Mouse (Mus musculus) mouse embryonic stem cell (cell line): ENCODE measurements at regions not wholly inside any gene's neighbourhood (a gene's known extent, or its start where the extent isn't known, plus 50 kb on each side); places are given as distances from the start of the nearest gene placed in this dataset.

Source experiments
- in situ Hi-C, 2 experiments: fragments of 300-500 bp; cut with MboI; formaldehyde crosslinking; loops; 1 replicate in 1 of 2; 3 replicates in 1 of 2; pipeline ENCODE4 v1.14.3; 2019 to 2020; ENCODE audit warnings: low sequenced_read_pairs in 2 of 2, low pct_unique_long_range_greater_than_20kb in 1 of 2, mixed read lengths in 1 of 2; ENCODE audit not compliant: unreplicated experiment in 1 of 2

DNA sequence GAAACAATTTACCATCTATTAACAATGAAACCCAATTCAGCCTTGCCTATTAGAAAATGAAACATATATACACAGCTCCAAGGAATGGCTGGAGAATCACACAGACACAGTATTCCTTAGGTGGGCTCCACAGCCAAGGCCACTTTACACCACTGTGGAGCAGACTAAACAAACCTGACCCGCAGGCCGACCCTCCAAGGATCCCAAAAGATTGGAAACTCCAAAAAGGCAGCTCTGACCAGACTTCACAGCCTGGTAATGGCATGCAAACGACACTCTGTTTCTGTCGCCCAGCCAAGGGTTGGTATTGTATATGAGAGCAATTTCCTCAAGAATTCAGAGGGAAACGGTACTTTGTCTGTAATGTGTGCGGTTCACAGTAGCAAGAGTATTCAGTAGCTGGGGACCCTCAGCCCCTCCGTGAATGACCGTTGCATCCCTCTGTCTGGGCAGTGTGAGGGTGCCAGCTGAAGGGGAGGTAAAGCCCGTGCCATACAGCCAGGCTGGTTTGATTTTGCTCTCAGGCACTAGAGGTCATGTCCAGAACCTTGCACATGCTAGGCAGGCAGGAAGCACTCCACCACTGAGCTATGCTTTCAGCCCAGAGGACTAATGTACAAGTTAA, 184.5 kb upstream of the Spred2 start:
- in situ Hi-C loops = no loop called here

DNA sequence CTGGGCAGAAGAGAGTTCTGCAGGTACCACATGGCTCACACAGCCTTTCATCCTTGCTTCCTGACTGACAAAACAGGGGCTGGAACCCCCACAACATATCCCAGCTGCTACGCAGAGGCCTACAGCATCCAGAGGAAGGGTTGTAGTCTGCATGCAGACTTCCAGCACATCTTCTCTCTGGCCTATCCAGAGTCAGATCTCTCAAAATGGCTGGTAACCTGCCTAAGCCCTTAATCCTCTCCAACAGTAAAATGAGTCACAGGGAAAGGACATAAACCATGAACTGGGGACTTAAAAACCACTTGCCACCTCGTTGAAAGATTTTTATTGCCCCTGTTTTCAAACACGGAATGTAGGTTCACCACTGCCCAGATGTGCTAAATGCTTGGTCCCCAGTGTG, 183.6 kb upstream of the Spred2 start:
- in situ Hi-C loops = no loop called here

DNA sequence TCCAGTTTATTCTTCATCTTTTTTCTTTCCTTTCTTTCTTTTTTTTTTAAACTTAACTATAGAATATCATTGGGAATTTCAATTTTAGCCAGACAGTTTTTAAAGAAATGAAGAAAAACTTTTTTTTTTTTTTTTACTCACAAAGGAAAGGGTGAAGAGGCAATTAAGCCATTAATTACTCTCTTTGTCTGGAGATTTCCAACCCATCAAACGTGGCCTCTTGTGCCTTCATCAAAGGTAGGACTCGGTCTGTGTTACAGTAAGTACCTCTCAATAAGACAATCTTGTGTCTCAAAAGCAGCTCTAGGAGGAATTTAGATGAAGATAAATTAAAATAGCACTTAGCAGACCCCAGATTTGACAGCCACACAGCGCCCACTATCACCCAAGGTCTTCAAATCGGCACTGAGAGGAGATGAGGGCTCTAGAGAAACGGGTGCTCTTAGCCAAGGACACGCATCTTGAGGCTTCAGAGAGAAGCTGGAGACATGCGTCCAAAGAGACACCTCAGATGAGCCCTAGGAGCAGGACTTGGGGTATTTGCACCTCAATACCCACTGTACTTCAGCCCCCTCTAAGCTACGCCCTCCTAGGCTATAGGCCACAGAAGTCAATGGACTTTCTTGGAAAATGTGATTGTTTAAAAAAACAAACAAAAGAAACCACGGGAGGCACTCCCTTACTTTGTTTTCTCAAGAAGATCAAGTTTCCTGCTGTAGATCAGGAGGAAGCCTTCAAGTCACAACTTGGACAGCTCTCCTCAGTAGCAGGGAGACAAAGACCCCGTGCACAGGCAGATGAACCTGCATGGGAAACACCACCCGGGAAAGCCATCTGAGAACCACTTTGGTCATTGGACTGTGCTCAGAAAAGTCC, 176.8 kb upstream of the Spred2 start:
- in situ Hi-C loops = no loop called here

DNA sequence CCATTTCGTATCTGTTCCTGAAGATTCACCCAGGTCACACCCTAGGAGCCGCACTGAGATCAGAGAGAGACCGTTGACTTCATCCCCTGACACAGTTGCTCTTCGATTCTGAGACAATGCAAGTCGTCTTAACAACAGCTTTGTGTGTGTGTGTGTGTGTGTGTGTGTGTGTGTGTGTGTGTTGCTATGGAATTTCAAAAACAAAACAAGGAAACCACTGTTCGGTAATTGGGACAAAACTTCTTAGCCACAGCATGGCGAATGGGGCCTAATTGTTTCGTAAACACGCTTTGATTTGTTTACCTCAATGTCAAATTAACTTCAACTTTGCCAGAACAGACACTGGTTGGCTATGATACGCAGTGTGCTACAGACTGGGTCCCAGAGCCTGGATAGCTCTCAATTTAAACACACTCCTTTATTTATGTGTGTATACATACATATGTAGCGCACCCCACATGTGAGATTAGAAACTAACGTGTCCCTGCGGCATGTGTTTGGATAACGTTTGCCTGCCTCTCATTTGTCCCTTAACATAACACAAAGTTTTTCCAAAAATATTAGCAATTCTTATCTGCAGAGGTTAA, 176.1 kb upstream of the Spred2 start:
- in situ Hi-C loops = no loop called here

DNA sequence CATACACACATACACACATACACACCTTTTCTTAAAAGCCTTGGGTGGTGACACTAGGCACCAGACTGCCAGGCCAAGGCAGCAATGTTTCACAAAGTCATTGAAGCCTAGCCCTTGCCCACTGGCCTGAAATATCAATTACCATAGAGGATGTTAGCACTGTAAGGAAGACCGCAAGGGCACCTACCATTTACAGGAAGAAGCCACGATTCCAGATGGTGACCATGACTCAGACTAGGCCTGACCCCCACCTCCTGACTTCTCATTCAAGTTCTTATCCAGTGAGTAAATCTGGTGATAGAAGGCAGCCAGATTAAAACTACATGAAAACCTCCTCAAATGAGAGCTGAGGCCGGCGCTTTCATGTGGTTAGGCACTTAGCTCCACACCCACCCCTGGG, 165.3 kb upstream of the Spred2 start:
- in situ Hi-C loops = loop anchor here (10.0 to 25.0 kb wide), 2 partner anchors 154 to 897 kb away; no protein-coding TSS in a partner anchor

DNA sequence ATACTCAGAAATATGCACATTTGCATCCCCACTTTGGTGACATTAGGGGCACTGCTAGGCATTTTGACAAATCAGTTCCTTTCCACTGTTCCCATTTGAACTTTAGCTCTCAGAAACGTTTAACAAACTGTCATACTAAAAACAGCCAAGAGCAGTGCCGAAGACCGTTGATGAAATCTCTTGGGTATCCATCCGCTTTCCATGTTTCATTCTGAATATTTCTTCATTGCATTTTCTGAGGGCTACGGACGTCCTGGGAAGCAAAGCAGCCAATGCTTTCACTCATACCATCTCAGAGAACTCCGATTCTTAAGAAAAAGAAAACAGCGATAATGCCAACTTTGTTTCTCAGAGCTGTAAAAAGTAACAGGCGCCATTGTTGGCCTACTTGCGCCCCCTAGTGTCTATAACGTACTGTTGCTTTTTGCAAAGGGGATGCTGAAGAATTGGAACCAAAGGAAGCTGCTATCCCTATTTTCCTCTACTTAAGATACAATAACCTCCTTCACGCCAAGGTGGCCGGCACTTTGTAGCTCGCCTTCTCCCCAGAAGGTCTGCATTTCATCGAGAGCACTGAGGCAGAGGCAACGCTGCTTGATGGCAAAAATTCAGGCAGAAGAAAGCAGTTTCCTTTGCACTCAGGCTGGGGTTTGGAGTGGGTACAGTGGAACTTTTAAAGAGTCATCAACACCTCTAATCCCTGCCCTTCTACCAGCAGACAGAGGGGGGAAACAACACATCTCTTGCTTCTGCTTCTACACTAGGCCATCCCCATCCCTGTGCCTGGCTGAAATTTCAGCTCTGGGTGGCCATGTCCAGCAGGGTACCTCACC, 163.1 kb upstream of the Spred2 start:
- in situ Hi-C loops = loop anchor here in 1 of 2 experiments (25.0 kb wide), 1 partner anchor 899 kb away; no protein-coding TSS in a partner anchor

DNA sequence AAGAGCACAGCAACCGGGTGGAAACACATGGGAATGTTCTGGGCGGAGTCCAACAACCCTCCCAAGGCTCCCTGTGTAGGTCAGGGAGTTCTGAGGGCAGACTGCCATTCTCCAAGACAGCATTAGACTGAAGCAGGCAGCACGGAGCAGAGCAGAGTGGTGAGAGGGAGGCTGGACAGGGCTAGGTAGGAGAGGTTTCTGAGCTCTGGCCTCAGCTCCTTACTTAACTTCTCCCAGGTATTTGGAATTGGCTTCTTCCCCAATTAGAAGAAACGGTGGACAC, 162.5 kb upstream of the Spred2 start:
- in situ Hi-C loops = loop anchor here in 1 of 2 experiments (25.0 kb wide), 1 partner anchor 899 kb away; no protein-coding TSS in a partner anchor

DNA sequence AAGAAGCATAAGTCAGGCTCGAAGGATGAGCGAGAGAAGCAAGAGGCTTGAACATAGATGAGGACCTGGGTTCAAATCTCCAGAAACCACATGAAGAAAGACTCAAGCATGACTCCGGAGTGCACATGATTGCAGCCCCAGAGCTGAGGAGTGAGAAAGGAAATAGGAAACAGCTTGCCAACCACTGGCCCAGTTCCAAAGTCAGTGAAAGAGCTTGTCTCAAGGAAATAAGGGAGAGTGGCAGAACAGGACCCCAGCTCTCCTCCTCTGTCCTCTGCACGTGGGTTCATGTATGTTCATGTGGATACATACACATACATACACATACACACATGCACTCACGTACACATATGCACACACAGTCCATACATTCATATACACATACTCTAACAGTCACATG, 156.9 kb upstream of the Spred2 start:
- in situ Hi-C loops = loop anchor here in 1 of 2 experiments (25.0 kb wide), 1 partner anchor 905 kb away; no protein-coding TSS in a partner anchor

DNA sequence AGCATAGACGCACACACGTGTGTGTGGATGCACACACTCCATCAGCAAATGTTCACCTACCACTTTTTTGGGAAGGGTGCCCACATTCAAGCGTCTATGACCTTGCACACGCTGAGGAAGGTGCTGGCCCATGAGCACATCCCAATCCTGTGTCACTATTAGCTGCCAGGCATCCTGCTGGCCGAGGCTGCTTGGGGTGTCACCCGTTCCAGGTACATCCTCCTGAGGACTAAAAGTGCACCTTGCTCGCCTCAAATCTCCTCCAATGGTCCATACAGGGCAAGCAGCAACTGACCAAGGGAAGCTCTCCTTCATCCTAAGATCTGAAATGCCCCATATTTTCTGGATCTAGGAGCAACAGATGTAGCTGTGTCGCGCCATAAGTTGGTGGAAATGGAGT, 156.3 kb upstream of the Spred2 start:
- in situ Hi-C loops = loop anchor here in 1 of 2 experiments (25.0 kb wide), 1 partner anchor 906 kb away; no protein-coding TSS in a partner anchor

DNA sequence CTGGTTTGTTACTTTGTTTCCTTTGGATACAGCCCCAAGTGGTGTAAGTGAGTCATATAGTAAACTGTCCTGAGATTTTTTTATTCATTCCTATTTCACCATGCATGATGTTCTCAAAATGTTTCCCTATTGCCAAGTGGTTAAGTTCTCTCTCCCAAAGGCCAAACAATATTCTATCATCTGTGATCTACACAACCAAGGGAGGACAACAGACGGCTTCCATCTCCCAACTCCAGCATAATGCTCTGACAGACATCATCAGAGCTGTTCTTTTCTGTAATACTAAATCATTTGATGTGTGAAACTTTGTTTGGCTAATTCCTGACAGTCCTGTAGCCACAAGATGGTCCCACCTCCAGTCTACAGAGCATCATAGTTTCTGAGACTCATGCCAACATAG, 155.2 kb upstream of the Spred2 start:
- in situ Hi-C loops = loop anchor here in 1 of 2 experiments (25.0 kb wide), 1 partner anchor 907 kb away; no protein-coding TSS in a partner anchor

DNA sequence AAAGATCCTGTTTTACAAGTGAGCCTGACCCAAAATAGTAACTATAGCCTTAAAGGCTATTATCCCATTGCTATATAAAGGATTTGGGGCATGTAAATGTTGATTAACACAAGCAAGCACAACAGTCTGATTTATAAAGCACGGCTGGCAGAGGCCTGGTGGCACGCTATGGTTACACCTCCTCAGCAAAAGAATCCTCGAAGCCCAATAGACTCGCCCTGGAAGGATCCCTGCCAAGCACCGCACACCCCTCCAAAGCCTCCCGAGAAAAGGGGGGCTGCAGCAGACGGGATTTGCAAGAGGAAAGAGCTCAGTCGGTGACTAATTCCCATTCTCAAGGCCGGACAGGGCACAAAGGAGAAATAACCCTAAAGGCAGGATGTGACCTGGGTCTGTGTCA, 150.2 kb upstream of the Spred2 start:
- in situ Hi-C loops = loop anchor here in 1 of 2 experiments (25.0 kb wide), 1 partner anchor 912 kb away; no protein-coding TSS in a partner anchor

DNA sequence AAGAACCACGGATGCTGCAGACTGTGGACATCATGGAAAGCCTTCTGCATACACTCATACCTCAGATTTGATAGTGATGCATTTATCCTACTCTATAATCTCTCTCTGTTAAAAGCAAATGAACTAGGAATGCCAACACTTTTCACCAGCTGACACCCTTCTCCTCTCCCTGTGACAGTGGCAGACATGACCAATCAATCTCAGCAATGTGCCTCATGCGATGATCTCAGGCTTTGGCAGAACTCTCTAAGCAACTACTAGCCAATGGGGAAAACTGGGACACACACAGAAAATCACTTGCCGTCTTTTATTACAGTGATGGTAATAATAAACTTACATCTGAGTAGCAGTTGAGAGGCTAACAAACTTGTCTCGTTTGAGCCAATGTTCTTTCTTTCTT, 148.4 kb upstream of the Spred2 start:
- in situ Hi-C loops = no loop called here

DNA sequence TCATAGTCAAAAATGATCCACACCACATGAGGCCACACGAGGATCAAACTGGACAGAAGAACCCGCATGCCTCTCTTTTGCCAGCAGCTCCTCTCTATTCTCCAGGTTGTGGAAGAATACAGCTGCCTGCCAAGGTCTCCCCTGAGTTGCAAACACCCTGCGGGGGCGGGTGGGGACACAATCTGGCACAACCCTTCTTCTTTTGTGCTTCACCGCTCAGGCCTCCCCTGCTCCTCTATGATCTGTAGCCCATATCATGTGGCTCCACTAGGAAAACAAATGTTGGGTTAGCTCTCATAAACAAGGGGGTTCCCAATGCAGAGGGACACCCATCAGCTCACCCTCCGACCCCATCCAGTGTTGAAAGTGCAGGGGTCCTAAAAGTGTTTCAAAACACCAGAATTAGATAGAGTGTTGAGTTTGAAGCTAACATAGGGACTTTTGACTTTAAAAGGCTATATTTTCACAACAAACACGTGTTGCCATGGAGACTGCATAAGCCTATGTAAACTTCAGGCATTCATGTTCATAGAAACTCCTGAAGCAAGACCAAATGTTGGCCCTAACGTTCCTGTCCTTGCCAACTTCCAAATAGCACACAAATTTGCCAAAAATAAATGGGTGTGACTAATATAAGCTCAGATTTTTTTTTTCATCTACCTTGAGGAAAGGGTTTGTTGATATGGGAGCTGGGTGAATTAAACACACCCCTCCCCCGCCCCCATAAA, 147.5 kb upstream of the Spred2 start:
- in situ Hi-C loops = no loop called here

DNA sequence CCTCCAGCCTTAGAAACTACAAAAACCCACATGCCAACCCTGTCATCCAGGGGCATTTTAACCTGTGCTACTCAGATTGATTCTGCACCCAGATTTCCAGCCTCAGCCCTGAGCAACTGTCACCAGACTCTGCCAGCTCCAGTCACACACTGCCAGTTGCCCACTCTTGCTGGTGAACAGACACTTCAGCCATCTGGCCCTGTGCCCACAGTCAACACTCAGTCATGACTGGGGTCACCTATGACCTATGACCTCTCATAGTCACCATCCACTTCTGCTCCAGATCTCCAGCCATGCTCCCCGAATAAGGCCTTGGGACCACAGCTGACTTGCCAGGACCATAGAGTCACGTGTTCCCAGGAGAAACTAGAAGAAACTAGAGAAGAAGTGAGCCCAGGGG, 146.0 kb upstream of the Spred2 start:
- in situ Hi-C loops = no loop called here

DNA sequence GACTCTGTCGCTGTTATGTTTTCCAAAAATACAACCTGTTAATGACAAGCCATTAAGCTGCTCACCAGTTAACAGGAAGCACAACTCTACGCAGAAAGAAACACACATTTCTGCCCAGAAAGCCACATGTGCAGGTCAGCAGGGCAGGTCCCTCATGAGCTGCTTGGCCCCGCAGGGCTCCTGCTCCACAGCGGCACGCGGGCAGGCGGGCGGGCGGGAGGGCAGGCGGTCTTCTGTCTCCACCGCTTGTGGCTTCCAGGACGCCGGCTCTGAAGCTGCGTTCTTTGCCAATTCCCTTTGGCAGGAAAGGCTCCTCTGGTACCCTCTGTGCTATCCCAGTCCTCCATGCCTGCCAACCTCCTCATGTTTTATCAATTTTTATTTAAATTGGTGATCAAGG, 139.1 kb upstream of the Spred2 start:
- in situ Hi-C loops = no loop called here

DNA sequence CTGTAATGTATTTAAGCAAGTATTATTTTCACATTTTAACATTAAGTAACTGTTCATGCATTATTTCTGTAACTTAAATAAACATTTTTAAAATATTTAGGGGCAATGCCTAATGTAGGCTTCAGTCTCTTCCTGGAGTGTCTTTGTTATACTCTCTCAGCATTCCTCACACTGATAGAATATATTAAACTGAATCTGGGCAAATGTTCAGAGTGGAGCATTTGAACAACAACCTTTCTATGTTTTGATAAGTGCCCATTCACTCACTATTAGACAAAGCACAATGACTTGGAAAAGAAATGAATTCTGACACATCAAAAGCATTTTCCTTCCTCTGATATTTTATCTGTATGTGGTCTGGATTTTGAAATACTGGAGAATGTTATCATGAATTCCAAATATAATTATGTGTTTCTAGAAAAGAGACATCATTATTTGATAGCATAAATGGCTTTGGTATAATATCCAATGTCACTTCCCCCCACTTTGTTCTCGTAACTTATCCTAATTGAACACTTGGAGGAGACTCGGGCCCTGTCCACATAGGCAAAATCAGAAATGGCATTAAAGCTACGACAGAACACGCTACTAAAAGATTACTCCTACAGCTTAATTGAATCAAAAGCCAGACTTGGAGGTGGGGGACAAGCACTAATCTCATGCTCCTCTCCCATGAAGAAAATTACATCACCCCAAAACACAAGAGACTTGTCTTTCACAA, 127.1 kb upstream of the Spred2 start:
- in situ Hi-C loops = no loop called here

DNA sequence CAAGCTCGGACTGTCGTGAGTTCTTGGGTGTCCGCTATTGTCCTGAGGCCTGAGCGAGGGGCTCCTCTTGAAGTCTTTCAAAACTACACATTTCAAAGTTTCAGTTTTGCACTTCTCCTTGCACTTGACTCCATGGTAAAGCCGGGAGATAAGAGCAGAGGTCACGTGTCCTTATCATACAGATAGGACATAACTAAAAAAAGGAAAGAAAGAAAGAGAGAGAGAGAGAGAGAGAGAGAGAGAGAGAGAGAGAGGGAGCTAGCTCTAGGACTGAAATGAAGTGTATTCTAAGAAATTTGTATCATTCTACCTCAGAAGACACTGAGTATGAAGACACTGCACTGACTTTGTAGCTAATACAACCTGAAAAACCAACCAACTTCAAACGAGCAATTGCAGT, 114.8 kb upstream of the Spred2 start:
- in situ Hi-C loops = no loop called here
